Mouse (Mus musculus) frontal cortex, postnatal 36 days (tissue): Measurements from ENCODE around the gene Pde1c.
"Not testable (repeated sequence)": the region's sequence is repeated elsewhere in the genome, so short reads cannot be mapped to it uniquely, and the experiment has no call there.

Experiments used
- DNase-seq, 2 experiments: peaks; one replicate each; pipeline ENCODE4 v3.0.0; 2022; ENCODE audit warnings: low spot score in 2 of 2

The Pde1c gene

GRCm38 (mm10) chr6:56568470-56569372, at the start of gene Pde1c:
Gene Pde1c, minus strand, starts transcription at chr6:56569103.
- peak; percentile 4 to 6 for DNase-seq

GRCm38 (mm10) chr6:56616982-56617613, 48.2 kb upstream of the Pde1c start:
- DNase-seq = peak in 1 of 2 experiments; percentile 4

- no peak for DNase-seq
Observed at GRCm38 (mm10) chr6:56616228-56616981, 47.5 kb upstream of the Pde1c start.

- DNase-seq = not testable (repeated sequence)
Observed at GRCm38 (mm10) chr6:56609529-56609928, 40.6 kb upstream of the Pde1c start.

GRCm38 (mm10) chr6:56608277-56608676, 39.4 kb upstream of the Pde1c start:
- peak; percentile 61 to 83 for DNase-seq

- no peak for DNase-seq
Observed at GRCm38 (mm10) chr6:56579568-56579967, 10.7 kb upstream of the Pde1c start.

- DNase-seq = no peak
Observed at GRCm38 (mm10) chr6:56560891-56561290, 8.0 kb downstream of the Pde1c start.

- peak; percentile 8 to 37 for DNase-seq
Observed at GRCm38 (mm10) chr6:56560474-56560888, 8.4 kb downstream of the Pde1c start.

GRCm38 (mm10) chr6:56558711-56559110, 10.2 kb downstream of the Pde1c start:
- no peak for DNase-seq

- no peak for DNase-seq
Observed at GRCm38 (mm10) chr6:56555848-56556247, 13.1 kb downstream of the Pde1c start.

GRCm38 (mm10) chr6:56555382-56555781, 13.5 kb downstream of the Pde1c start:
- peak in 1 of 2 experiments; percentile 8 for DNase-seq

- DNase-seq = no peak
Observed at GRCm38 (mm10) chr6:56551022-56551421, 17.9 kb downstream of the Pde1c start.

- DNase-seq = no peak
Observed at GRCm38 (mm10) chr6:56540247-56540646, 28.7 kb downstream of the Pde1c start.

GRCm38 (mm10) chr6:56534653-56535052, 34.2 kb downstream of the Pde1c start:
- no peak for DNase-seq

GRCm38 (mm10) chr6:56532257-56532656, 36.6 kb downstream of the Pde1c start:
- no peak for DNase-seq

GRCm38 (mm10) chr6:56523938-56524866, 44.7 kb downstream of the Pde1c start:
- DNase-seq = no peak

- DNase-seq = no peak
Observed at GRCm38 (mm10) chr6:56489161-56489560, 79.7 kb downstream of the Pde1c start.

GRCm38 (mm10) chr6:56485078-56485477, 83.8 kb downstream of the Pde1c start:
- no peak for DNase-seq

GRCm38 (mm10) chr6:56480914-56481482, 87.9 kb downstream of the Pde1c start:
- DNase-seq = peak; percentile 48 to 69

GRCm38 (mm10) chr6:56476581-56476980, 92.3 kb downstream of the Pde1c start:
- peak; percentile 21 to 47 for DNase-seq

GRCm38 (mm10) chr6:56458098-56458497, 110.8 kb downstream of the Pde1c start:
- DNase-seq = no peak
